Mouse (Mus musculus) adrenal gland, postnatal 4 days (tissue): ENCODE data around the gene 1110004F10Rik. TPM values are rescaled to one million over a fixed set of nuclear protein-coding genes. Genes with fewer than 3 reads are reported as not detected.

Experiments
- DNase-seq, 2 experiments: peaks; one replicate each; pipeline ENCODE4 v3.0.0; 2021 to 2022; ENCODE audit warnings: low spot score in 2 of 2, mixed read lengths in 2 of 2
- total RNA-seq, 2 experiments: library from RNA; stranded (reverse); gene quantifications; 2 replicates each; pipeline ENCODE4 v1.2.3; 2021

Gene 1110004F10Rik
- total RNA-seq, 2 experiments from 2014 or later, result 132 to 137 TPM

DNA sequence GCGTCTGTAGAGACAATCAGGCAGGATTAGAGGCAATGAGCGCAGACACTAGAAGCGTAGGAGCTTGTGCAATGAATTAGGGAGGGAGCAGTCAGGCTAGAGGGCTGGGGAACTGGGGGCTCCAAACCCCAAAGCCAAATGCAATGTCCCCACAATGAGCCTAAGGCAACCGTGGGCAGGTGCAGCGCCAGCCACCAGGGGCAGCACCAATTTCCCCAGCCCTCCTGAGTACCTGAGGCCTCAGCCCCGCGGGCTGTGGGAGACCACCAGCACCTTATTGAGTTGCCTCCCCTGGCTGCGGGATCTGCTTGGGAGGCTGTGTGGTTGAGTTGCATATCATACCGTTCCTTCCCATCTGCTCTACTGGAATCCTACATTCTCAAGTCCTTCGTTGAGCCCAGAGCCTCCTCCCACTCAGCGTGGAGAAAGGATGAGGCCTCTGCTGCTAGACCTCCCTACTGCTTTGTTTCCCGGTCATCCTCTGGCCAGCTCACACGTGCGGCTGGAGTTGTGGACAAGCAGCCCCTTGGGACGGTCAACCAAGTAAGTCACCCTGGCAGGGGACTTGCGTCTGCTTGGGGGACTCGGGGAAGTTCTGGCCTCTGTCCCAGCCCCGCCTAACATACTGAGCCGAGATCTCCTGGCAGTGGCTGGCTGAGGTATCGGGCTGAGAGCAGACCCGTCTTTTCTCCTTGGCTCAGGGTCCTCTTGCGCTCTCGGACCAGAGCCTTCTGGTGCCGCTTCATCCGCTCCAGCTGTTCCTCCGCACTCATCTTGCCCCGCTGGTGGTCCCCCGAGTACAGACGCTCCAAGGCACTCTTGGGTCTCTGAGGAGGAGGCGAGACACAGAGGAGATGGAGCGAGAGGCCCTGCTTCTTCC is 95.5 kb downstream of the 1110004F10Rik start:
- DNase-seq, result no peak

DNA sequence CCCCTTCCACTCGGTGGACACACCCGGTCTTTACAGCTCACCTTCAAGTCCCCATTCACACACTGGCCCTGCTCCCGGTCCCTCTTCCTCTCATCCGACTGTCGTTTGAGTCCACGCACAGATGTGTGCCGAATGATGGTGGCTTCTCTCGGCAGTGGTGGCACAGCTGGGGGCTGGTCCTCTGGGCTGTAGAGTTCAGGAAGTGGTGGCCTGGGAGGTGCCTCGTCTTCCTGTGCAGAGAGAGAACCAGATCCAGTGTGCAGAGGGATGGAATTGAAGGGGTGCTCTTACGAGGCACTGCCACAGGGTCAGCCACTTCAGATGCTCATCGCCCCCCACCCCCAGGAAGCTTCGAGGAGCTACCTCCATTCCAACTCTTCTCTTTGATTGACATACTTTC is 98.0 kb downstream of the 1110004F10Rik start:
- no peak for DNase-seq

DNA sequence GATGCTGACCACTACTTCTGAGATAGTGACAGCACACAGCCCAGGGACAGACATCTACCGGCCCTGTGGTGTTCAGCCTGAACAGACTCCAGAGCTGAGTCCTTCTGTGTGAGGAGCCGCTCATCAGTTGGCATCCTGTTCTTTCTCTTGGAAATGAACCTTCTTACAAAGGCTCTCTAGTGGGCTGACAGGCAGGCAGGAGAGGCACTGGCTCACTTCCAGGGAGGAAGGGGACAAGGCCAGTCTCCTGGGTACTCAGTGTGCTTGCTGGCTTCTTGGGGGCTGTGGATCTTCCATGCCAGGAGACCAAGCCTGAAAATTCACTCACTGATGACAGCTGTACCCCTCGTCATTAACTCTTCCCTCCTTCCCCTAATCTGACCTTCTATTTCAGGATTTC is 98.5 kb downstream of the 1110004F10Rik start:
- DNase-seq, result no peak

DNA sequence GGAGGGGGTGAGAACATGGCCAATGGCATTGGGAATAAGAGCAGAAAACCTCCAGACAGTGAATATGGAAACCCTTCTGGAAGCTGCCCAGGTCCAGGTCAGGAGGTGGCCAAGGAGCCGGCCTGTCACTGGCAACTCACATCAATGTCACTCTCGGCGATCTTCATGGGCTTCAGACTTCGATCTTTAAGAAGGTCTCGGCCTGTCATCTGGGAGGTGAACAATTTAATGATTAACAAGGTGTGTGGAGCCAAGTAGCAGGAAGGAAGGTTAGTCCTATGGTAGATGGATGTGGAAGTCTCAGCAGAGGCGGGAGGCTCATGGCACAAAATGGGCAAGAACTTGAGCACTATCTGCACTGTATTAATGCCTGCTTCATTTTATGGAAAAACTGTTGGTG is 105.8 kb downstream of the 1110004F10Rik start:
- DNase-seq, result no peak

DNA sequence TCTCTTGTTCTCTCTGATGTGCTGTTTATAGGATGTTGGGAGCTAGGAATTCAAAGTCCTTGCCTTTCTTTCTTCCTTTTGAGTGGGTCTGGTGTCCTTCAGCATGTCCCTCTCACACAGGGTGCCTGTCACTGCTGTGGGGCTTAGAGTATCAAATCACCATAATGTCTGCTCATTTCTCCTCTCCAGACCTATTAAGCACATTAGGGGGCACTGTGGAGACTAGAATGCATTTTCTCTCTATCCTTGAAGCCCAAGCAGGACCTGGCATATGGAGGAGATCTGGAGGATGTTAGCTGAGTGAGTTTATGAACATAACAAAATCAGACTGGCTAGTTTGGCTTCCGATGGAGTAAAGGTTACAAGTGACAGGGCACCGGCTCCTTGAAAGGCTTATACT is 107.9 kb downstream of the 1110004F10Rik start:
- DNase-seq, result no peak

DNA sequence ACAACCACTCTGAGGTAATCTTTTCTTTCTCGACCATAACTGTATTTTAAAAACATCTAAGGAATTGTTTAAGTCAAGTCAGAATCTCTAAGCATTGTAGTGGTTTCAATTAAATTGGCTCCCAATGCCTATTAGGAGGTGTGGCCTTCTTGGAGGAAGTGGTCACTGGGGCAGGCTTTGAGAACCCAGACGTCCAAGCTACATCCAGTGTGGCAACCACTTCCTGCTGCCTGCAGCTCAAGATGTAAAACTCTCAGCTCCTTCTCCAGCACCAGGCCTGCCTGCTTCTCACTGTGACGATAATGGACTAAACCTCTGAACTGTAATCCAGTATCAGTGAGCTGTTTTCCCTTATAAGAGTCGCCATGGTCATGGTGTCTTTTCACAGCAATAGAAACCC is 110.4 kb downstream of the 1110004F10Rik start:
- no peak for DNase-seq

DNA sequence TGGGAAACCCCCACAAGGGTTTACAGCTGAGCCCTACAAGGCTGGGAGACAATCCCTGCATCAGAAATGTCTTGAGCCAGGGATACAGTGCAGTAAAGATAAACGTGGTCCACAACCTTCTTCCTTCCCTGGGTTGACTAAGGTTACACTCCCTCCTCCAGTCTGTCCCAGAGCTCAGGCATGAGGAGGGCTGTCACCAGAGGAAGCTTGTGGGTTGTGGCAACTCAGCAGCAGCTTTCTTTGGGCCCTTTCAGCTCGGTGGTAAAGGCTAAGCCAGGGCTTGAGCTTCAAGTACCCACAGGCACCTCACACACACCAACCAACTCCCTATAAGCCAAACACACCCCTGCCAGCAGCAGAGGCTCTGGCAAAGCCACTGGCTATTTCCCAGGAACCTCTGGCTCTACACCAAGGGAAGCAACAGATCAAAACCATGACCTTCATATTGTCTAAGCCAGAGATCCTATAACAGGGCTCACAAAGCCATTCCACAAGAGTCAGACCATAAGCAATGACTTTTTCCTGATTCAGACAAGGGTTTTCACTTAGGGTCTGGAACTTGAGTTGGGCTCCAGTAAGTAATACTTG is 114.7 kb downstream of the 1110004F10Rik start:
- DNase-seq, result no peak

Other genes starting within 250 kb of the 1110004F10Rik start
- 10 to 100 TPM; 17.1 to 18.1 TPM for gene Sox6, start 601 bp upstream of the 1110004F10Rik start, total RNA-seq
- gene Gm4353, start 45.2 kb downstream of the 1110004F10Rik start, total RNA-seq, result 1 to 10 TPM; 2.4 to 2.5 TPM